Mouse (Mus musculus) kidney, embryonic 14.5 days (tissue): ENCODE measurements at regions not wholly inside any gene's neighbourhood (a gene's known extent, or its start where the extent isn't known, plus 50 kb on each side); places are given as distances from the start of the nearest gene placed in this dataset.

Source experiments
- ATAC-seq: fragments of 200-750 bp; cut with Nextera tagmentation; 2 replicates; pipeline ENCODE4 v1.8.0; 2017; ENCODE audit warnings: moderate number of reproducible peaks, mild to moderate bottlenecking, moderate TSS enrichment, moderate library complexity; ENCODE audit not compliant: low FRiP score, low TSS enrichment
- H3K27ac ChIP-seq: fragments of 300-500 bp; sonication (generic); 2 replicates; pipeline ENCODE4 v1.5.1; 2014; ENCODE audit warnings: low read depth, mild to moderate bottlenecking, low read length, moderate library complexity, mixed read lengths
- H3K27me3 ChIP-seq: fragments of 300-500 bp; sonication (generic); 2 replicates; pipeline ENCODE4 v1.6.1; 2014; ENCODE audit warnings: mild to moderate bottlenecking, low read length; ENCODE audit not compliant: control insufficient read depth, insufficient read depth
- H3K36me3 ChIP-seq: fragments of 300-500 bp; sonication (generic); 2 replicates; pipeline ENCODE4 v1.6.1; 2014; ENCODE audit warnings: low read length, mixed read lengths; ENCODE audit not compliant: control insufficient read depth, insufficient read depth
- H3K4me1 ChIP-seq: fragments of 300-500 bp; sonication (generic); 2 replicates; pipeline ENCODE4 v1.6.1; 2014; ENCODE audit warnings: low read length, mixed read lengths; ENCODE audit not compliant: control insufficient read depth, insufficient read depth
- H3K4me2 ChIP-seq: fragments of 300-500 bp; sonication (generic); replicated peaks from 2 replicates; pipeline ENCODE4 v1.6.1; 2014; ENCODE audit warnings: low read depth, mild to moderate bottlenecking, low read length
- H3K4me3 ChIP-seq: fragments of 300-500 bp; sonication (generic); 2 replicates; pipeline ENCODE4 v1.5.1; 2014; ENCODE audit warnings: mild to moderate bottlenecking, low read length
- H3K9ac ChIP-seq: fragments of 300-500 bp; sonication (generic); 2 replicates; pipeline ENCODE4 v1.6.1; 2014; ENCODE audit warnings: low read depth, mild to moderate bottlenecking, low read length, moderate library complexity
- H3K9me3 ChIP-seq: fragments of 300-500 bp; sonication (generic); 2 replicates; pipeline ENCODE4 v1.6.1; 2016; ENCODE audit warnings: low read length; ENCODE audit not compliant: control insufficient read depth
- WGBS: fragments of 180-500 bp; shearing (Covaris S2); extraction: QIAGEN DNeasy Blood & Tissue Kit; methylation state at CpG from one replicate; pipeline ENCODE4 v1.1.7; 2014; 5-methylcytosine and 5-hydroxymethylcytosine counted together

DNA sequence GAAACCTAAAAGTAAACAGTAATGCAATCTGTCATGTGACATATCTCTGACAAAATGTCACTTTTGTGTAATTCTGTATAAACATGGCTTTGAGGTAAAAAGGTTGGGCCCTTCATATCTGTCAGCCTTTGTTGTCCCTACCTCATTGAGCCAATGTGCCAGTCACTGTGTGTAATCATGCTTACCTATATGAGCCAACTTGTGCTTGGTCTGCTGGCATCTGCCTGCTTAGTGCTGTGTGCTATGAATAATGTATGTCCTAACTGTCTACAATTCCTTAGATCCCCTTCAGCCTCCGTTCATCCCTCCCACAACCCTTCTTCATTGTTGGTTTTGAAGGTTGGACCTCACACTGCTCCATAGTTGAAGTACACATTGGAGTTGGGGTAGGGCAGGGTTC is 86.9 kb upstream of the Olig3 start:
- Histone ChIP-seq H3K36me3 (no peaks in the 10 kb centered on the region), H3K4me2 (no peak overlapping the region), H3K9me3 (no peaks in the 10 kb centered on the region), H3K27me3 (no peaks in the 10 kb centered on the region), H3K9ac (no peak overlapping the region), H3K4me1 (no peaks in the 10 kb centered on the region), H3K27ac (no peak overlapping the region), H3K4me3 (no peak overlapping the region)
- no peak for ATAC-seq
- 76% methylated on average over 1 of the region's 1 CpGs for WGBS

DNA sequence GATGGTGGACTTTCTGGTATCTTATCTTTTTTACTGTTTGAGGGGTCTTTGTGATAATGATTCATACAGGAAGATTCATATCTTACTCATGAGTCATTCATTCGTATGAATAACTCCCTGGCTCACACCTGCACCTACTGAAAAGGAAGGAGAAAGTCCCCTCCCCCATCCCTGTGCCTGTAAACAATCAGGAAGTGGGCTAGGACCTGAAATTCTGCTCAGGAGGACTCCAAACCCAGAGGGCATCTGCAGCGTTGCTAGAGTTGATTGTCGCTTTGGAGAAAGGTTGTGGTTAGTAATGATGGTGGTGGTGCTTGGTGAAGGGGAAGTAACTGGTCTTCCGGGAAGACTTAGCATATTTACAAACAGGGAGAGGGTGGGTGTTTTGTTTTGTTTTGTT is 88.3 kb upstream of the Olig3 start:
- ATAC-seq, result no peak
- Histone ChIP-seq H3K9me3 (no peaks in the 10 kb centered on the region), H3K27ac (no peak overlapping the region), H3K4me3 (no peak overlapping the region), H3K4me1 (no peaks in the 10 kb centered on the region), H3K27me3 (no peaks in the 10 kb centered on the region), H3K9ac (no peak overlapping the region), H3K36me3 (no peaks in the 10 kb centered on the region), H3K4me2 (no peak overlapping the region)
- 65% methylated on average over 4 of the region's 4 CpGs for WGBS

DNA sequence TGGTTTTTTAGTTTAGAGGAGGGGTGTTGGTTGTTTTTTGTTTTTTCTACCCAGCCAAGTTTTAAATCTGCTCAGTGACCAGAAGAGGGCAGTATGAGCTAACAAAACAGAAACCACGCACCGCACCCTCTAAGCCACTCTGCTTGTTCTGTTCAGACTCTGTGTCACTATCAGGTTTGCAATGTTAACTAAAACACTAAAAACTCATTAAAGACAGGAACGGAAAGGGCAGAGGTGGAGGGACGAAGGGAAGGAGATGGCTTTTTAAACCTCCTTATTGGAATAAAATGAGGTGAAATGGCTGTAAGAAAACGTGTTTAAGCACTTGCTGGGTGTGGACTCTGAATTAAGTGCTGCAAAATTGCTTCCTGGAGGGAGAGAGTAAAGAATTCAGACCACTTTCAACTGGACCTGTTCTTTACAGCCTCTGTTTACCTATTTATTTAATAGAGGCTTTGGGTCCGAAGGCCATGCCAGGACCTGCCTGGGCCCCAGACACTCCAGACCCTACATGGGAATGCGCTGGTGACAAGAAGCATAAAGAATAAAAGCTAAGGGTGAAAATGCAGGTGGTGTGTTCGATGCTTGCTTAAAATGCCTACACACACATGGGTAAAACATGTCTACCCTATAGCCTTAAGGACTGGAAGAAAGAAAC is 116.1 kb upstream of the Olig3 start:
- no peaks in the 10 kb centered on the region for H3K36me3 ChIP-seq
- no peaks in the 10 kb centered on the region for H3K27me3 ChIP-seq
- ATAC-seq, result 0 out of 2 replicates have a peak, but pooled peaks have one; percentile 49
- no peak overlapping the region for H3K4me3 ChIP-seq
- no peaks in the 10 kb centered on the region for H3K9me3 ChIP-seq
- no peaks in the 10 kb centered on the region for H3K4me1 ChIP-seq
- no peak overlapping the region for H3K9ac ChIP-seq
- H3K27ac ChIP-seq, result no peak overlapping the region
- H3K4me2 ChIP-seq, result no peak overlapping the region
- 32% methylated on average over 8 of the region's 8 CpGs for WGBS

DNA sequence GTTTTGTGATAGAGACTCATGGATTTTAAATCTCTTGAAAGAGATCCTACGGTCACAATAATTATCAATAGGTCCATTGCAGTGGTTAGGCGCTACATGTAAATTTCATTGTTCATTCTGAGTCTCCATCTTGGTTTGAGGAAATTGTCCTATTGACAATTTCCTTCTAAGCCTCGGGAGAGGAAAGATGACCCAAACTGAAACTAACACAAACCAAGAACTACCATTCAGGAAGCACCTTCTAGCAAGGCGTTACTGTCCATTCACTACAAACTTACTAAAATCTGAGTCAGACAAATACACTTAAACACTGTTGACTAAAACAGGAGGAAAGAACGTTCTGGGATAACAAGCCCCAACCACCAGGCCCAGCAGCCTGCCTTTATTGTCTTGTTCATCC is 140.1 kb upstream of the Olig3 start:
- WGBS, result 91% methylated on average over 5 of the region's 5 CpGs
- Histone ChIP-seq H3K4me2 (no peak overlapping the region), H3K9me3 (no peaks in the 10 kb centered on the region), H3K9ac (no peak overlapping the region), H3K36me3 (no peaks in the 10 kb centered on the region), H3K27me3 (no peaks in the 10 kb centered on the region), H3K4me3 (no peak overlapping the region), H3K27ac (no peak overlapping the region), H3K4me1 (no peaks in the 10 kb centered on the region)
- ATAC-seq, result no peak

DNA sequence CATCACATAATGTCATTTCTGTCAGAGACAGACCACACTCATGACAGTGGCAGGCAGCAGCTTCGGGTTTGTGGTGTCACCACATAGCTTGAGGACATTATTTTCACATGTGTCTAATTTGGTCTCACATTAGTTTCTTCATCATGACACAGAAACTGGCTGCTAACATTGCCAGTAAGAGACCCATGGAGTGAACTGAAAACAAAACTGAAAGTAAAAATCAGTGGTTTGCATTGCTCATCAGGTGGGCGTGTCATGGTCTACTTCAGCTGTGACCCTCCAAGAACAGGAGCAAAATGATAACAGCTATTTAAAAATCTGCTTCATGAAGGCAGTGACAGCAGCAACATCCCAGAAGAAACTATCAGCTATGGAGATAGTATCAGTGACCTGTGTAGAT is 146.6 kb upstream of the Olig3 start:
- Histone ChIP-seq H3K4me1 (no peaks in the 10 kb centered on the region), H3K9me3 (no peaks in the 10 kb centered on the region), H3K4me3 (no peak overlapping the region), H3K36me3 (no peaks in the 10 kb centered on the region), H3K27ac (no peak overlapping the region), H3K9ac (no peak overlapping the region), H3K27me3 (no peaks in the 10 kb centered on the region), H3K4me2 (no peak overlapping the region)
- WGBS, result 93% methylated on average over 2 of the region's 2 CpGs
- no peak for ATAC-seq

DNA sequence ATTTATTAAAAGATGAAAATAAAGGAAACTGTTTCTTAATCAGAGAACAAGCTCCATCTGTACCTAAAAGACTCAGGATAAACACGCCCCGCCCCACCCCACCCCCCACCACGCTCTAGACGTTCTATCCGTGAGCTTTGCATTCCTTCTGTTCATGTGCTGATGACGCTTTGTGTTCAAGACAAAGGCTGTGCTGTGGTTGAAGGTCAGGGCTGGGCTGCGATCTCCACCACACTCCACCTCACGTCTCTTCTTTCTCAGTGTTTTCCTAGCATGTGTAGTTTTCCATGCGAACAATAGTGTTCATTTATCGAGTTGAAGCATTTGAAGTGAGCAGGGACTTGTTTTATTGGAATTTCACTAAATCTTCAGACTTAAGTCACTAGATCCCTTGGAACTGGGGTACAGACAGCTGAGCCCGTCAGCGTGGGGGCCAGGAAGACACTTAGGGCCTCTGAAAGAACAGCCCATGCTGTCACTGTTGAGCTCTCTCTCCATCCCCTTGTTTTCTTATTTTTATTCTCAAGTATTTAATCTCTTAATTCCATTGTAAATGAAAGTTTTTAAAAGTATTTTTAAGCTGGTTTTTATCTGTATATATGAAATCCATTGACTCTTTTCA is 148.1 kb upstream of the Olig3 start:
- Histone ChIP-seq H3K36me3 (no peaks in the 10 kb centered on the region), H3K9ac (no peak overlapping the region), H3K4me3 (no peak overlapping the region), H3K27ac (no peak overlapping the region), H3K27me3 (no peaks in the 10 kb centered on the region), H3K4me1 (no peaks in the 10 kb centered on the region), H3K4me2 (no peak overlapping the region), H3K9me3 (no peaks in the 10 kb centered on the region)
- ATAC-seq, result no peak
- 22% methylated on average over 12 of the region's 12 CpGs for WGBS

DNA sequence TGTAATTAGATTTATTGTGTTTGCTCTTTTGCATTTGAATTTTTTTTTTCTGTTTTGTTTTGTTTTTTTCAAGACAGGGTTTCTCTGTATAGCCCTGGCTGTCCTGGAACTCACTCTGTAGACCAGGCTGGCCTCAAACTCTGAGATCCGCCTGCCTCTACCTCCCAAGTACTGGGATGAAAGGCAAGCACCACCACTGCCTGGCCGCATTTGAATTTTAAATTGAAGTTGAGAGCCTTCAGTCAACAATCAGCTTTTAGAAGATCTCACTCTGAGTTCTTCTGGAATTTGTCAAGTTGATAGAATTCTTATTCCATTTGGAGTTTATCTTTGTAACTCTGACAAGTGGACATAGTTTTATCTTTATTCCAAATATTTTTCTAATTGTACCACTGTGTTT is 148.8 kb upstream of the Olig3 start:
- WGBS, result 77% methylated on average over 2 of the region's 2 CpGs
- H3K9ac ChIP-seq, result no peak overlapping the region
- ATAC-seq, result no peak

DNA sequence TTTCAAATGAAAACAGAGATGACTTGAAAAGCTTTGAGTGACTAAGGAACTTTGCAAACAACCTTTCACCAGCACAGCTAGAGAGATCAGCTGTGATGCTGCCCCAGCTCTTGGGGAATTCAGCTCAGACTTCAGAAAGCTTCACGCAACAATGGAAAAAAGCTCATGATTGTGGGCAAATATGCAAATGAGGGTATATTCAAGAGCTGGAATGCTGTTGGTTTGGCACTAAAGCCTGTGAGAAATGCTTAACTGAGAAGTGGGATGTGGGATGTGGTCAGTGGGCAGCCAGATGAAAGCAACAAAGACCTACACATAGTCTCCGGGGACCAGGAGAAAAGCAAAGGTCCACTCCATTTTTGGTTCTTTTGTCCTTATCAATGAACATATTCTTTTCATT is 156.0 kb upstream of the Olig3 start:
- no peak overlapping the region for H3K4me3 ChIP-seq
- H3K4me2 ChIP-seq, result no peak overlapping the region
- 88% methylated on average over 2 of the region's 2 CpGs for WGBS
- H3K4me1 ChIP-seq, result no peaks in the 10 kb centered on the region
- no peak for ATAC-seq
- no peak overlapping the region for H3K9ac ChIP-seq
- H3K27ac ChIP-seq, result no peak overlapping the region
- H3K27me3 ChIP-seq, result no peaks in the 10 kb centered on the region
- no peaks in the 10 kb centered on the region for H3K36me3 ChIP-seq
- no peaks in the 10 kb centered on the region for H3K9me3 ChIP-seq

More for the DNA sequence above, 148.8 kb upstream of the Olig3 start:
- Histone ChIP-seq H3K9me3 (no peaks in the 10 kb centered on the region), H3K27me3 (no peaks in the 10 kb centered on the region), H3K36me3 (no peaks in the 10 kb centered on the region), H3K4me2 (no peak overlapping the region), H3K4me1 (no peaks in the 10 kb centered on the region), H3K4me3 (no peak overlapping the region), H3K27ac (no peak overlapping the region)

DNA sequence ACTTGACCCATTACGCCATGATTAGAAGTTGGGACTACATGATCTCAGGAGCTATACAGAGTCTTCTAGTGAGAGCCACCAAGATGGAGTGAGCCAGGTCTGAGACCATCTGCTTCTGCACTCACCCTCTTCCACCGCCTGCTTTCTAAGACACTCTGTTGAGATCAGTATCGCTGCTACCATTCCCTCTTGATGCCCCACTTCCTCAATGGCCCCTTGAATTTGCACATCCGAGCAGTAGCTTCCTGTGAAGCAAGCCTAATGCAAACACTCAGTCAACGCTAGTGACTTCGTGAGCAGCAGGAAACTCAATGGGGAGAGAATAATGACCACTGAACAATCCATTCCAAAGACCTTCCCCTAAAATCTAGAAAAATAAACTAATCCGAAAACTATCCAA is 160.7 kb upstream of the Olig3 start:
- Histone ChIP-seq H3K36me3 (no peaks in the 10 kb centered on the region), H3K9me3 (no peaks in the 10 kb centered on the region), H3K27ac (no peak overlapping the region), H3K27me3 (no peaks in the 10 kb centered on the region), H3K9ac (no peak overlapping the region), H3K4me1 (no peaks in the 10 kb centered on the region), H3K4me3 (no peak overlapping the region), H3K4me2 (no peak overlapping the region)
- 65% methylated on average over 7 of the region's 7 CpGs for WGBS
- no peak for ATAC-seq
